In genomic region chrX:11883738-11884716, GRCm38 (mm10) we compare ENCODE assay signal across 12 mouse cellular contexts.
DNase-seq lines count a peak whose midpoint lies in the region.
"Had no signal": no experiment of that assay in that cellular context is flagged by ENCODE, and none has a peak within 500 bp of the region (broad histone marks: within the 10 kb centered on the region; RNA-seq: fewer than 3 reads in every experiment).

No protein-coding gene starts in this region.

- DNase-seq in heart, adult 11 months: peak; percentile 92
- no peak for DNase-seq in heart, adult 8-10 months (ENCODE audit: low spot score)
- peak; percentile 29 for DNase-seq in lung, postnatal 10 days
- DNase-seq in lung, postnatal 14 days: no peak
- DNase-seq in adipocyte (ENCODE audit: low spot score): peak; percentile 81
- DNase-seq in left cerebral cortex, adult 18-20 months (ENCODE audit: low spot score in 2 of 2): no peak
- no peak for DNase-seq in layer of hippocampus, adult 11-12 months (ENCODE audit: low spot score)
- DNase-seq: adrenal gland, postnatal 25 days; cerebellum, adult 9-10 months; gastrocnemius, postnatal 10 days; kidney, adult 11 months; kidney, postnatal 36 days had no signal

Comparison
In these comparisons a context has a peak if more than half of its experiments do, and no peak if none do; other contexts are left out.
1. DNase-seq: peak in heart, adult 11 months (single experiment), lung, postnatal 10 days (single experiment) and adipocyte (single experiment); none in heart, adult 8-10 months (single experiment), lung, postnatal 14 days (single experiment), left cerebral cortex, adult 18-20 months (0 of 2) and layer of hippocampus, adult 11-12 months (single experiment).